Mouse (Mus musculus): ENCODE measurements around the gene Arhgap8. TPM values are rescaled to one million over a fixed set of nuclear protein-coding genes. Genes with fewer than 3 reads are reported as not detected.

Arhgap8 gene
- polyA plus RNA-seq, 1 experiment from 2014 or later = 5.2 TPM

- Histone ChIP-seq H3K4me1 (ENCODE audit: control insufficient read depth, insufficient read depth, low read length) (peaks cover 4% of the 10 kb centered on the region), H3K9ac (ENCODE audit: low read length) (no peak overlapping the region), H3K4me2 (ENCODE audit: low read depth, severe bottlenecking) (no peak overlapping the region), H3K36me3 (ENCODE audit: control insufficient read depth, insufficient read depth, low read length) (no peaks in the 10 kb centered on the region), H3K9me3 (ENCODE audit: control insufficient read depth, low read length) (no peaks in the 10 kb centered on the region), H3K4me3 (ENCODE audit: low read depth, low read length) (no peak overlapping the region), H3K27me3 (ENCODE audit: control insufficient read depth, insufficient read depth, low read length) (no peaks in the 10 kb centered on the region), H3K27ac (replicated peaks; ENCODE audit: low read depth, low read length) (no peak overlapping the region)
- ATAC-seq (ENCODE audit: insufficient number of reproducible peaks, low FRiP score, low TSS enrichment, low read depth) (no peak), DNase-seq (ENCODE audit: low spot score) (no peak)
- 81% methylated on average over 14 of the region's 14 CpGs for WGBS
Observed at GRCm38 (mm10) chr15:84687904-84688303, 31.9 kb upstream of the Arhgap8 start.

GRCm38 (mm10) chr15:84689356-84689755 lies 30.5 kb upstream of the Arhgap8 start:
- H3K9ac ChIP-seq (ENCODE audit: low read length) = no peak overlapping the region
- no peak for ATAC-seq (ENCODE audit: insufficient number of reproducible peaks, low FRiP score, low TSS enrichment, low read depth)
- no peak overlapping the region for H3K4me3 ChIP-seq (ENCODE audit: low read depth, low read length)
- H3K4me1 ChIP-seq (ENCODE audit: control insufficient read depth, insufficient read depth, low read length) = peaks cover 4% of the 10 kb centered on the region; the same call in 1 of the 2 replicates
- no peak overlapping the region for H3K27ac ChIP-seq (replicated peaks; ENCODE audit: low read depth, low read length)
- H3K4me2 ChIP-seq (ENCODE audit: low read depth, severe bottlenecking) = no peak overlapping the region
- no peak for DNase-seq (ENCODE audit: low spot score)
- H3K36me3 ChIP-seq (ENCODE audit: control insufficient read depth, insufficient read depth, low read length) = no peaks in the 10 kb centered on the region
- H3K9me3 ChIP-seq (ENCODE audit: control insufficient read depth, low read length) = no peaks in the 10 kb centered on the region
- no peaks in the 10 kb centered on the region for H3K27me3 ChIP-seq (ENCODE audit: control insufficient read depth, insufficient read depth, low read length)
- WGBS = 93% methylated on average over 6 of the region's 6 CpGs

GRCm38 (mm10) chr15:84691513-84691912 lies 28.3 kb upstream of the Arhgap8 start:
- H3K9me3 ChIP-seq (ENCODE audit: control insufficient read depth, low read length) = no peaks in the 10 kb centered on the region
- no peak overlapping the region for H3K4me2 ChIP-seq (ENCODE audit: low read depth, severe bottlenecking)
- H3K4me1 ChIP-seq (ENCODE audit: control insufficient read depth, insufficient read depth, low read length) = peaks cover 4% of the 10 kb centered on the region
- 91% methylated on average over 6 of the region's 6 CpGs for WGBS
- H3K4me3 ChIP-seq (ENCODE audit: low read depth, low read length) = no peak overlapping the region
- DNase-seq (ENCODE audit: low spot score) (no peak), ATAC-seq (ENCODE audit: insufficient number of reproducible peaks, low FRiP score, low TSS enrichment, low read depth) (no peak)
- H3K36me3 ChIP-seq (ENCODE audit: control insufficient read depth, insufficient read depth, low read length) = no peaks in the 10 kb centered on the region
- H3K27me3 ChIP-seq (ENCODE audit: control insufficient read depth, insufficient read depth, low read length) = no peaks in the 10 kb centered on the region
- H3K9ac ChIP-seq (ENCODE audit: low read length) = no peak overlapping the region
- H3K27ac ChIP-seq (replicated peaks; ENCODE audit: low read depth, low read length) = no peak overlapping the region

- no peaks in the 10 kb centered on the region for H3K9me3 ChIP-seq (ENCODE audit: control insufficient read depth, low read length)
- H3K9ac ChIP-seq (ENCODE audit: low read length) = no peak overlapping the region
- no peak overlapping the region for H3K27ac ChIP-seq (replicated peaks; ENCODE audit: low read depth, low read length)
- peaks cover 9% of the 10 kb centered on the region for H3K4me1 ChIP-seq (ENCODE audit: control insufficient read depth, insufficient read depth, low read length)
- H3K4me3 ChIP-seq (ENCODE audit: low read depth, low read length) = no peak overlapping the region
- H3K27me3 ChIP-seq (ENCODE audit: control insufficient read depth, insufficient read depth, low read length) = no peaks in the 10 kb centered on the region
- ATAC-seq (ENCODE audit: insufficient number of reproducible peaks, low FRiP score, low TSS enrichment, low read depth) (no peak), DNase-seq (ENCODE audit: low spot score) (no peak)
- WGBS = 90% methylated on average over 7 of the region's 7 CpGs
- no peak overlapping the region for H3K4me2 ChIP-seq (ENCODE audit: low read depth, severe bottlenecking)
- no peaks in the 10 kb centered on the region for H3K36me3 ChIP-seq (ENCODE audit: control insufficient read depth, insufficient read depth, low read length)
Observed at GRCm38 (mm10) chr15:84692645-84693044, 27.2 kb upstream of the Arhgap8 start.

GRCm38 (mm10) chr15:84696021-84696420 lies 23.8 kb upstream of the Arhgap8 start:
- Histone ChIP-seq H3K9me3 (ENCODE audit: control insufficient read depth, low read length) (no peaks in the 10 kb centered on the region), H3K27ac (replicated peaks; ENCODE audit: low read depth, low read length) (no peak overlapping the region), H3K4me2 (ENCODE audit: low read depth, severe bottlenecking) (no peak overlapping the region), H3K36me3 (ENCODE audit: control insufficient read depth, insufficient read depth, low read length) (no peaks in the 10 kb centered on the region), H3K4me1 (ENCODE audit: control insufficient read depth, insufficient read depth, low read length) (peaks cover 14% of the 10 kb centered on the region), H3K9ac (ENCODE audit: low read length) (no peak overlapping the region), H3K27me3 (ENCODE audit: control insufficient read depth, insufficient read depth, low read length) (no peaks in the 10 kb centered on the region), H3K4me3 (ENCODE audit: low read depth, low read length) (no peak overlapping the region)
- 78% methylated on average over 4 of the region's 4 CpGs for WGBS
- ATAC-seq (ENCODE audit: insufficient number of reproducible peaks, low FRiP score, low TSS enrichment, low read depth) (no peak), DNase-seq (ENCODE audit: low spot score) (no peak)

- Histone ChIP-seq H3K36me3 (ENCODE audit: control insufficient read depth, insufficient read depth, low read length) (0 out of 2 replicates have a peak, but pooled peaks cover 2% of the 10 kb centered on the region), H3K4me3 (ENCODE audit: low read depth, low read length) (no peak overlapping the region), H3K9ac (ENCODE audit: low read length) (no peak overlapping the region), H3K9me3 (ENCODE audit: control insufficient read depth, low read length) (no peaks in the 10 kb centered on the region), H3K27ac (replicated peaks; ENCODE audit: low read depth, low read length) (peak overlapping the region; percentile 70), H3K4me1 (ENCODE audit: control insufficient read depth, insufficient read depth, low read length) (peaks cover 14% of the 10 kb centered on the region), H3K27me3 (ENCODE audit: control insufficient read depth, insufficient read depth, low read length) (no peaks in the 10 kb centered on the region), H3K4me2 (ENCODE audit: low read depth, severe bottlenecking) (no peak overlapping the region)
- DNase-seq (ENCODE audit: low spot score) = no peak
- ATAC-seq (ENCODE audit: insufficient number of reproducible peaks, low FRiP score, low TSS enrichment, low read depth) = no peak
- 63% methylated on average over 11 of the region's 11 CpGs for WGBS
Observed at GRCm38 (mm10) chr15:84697611-84698011, 22.2 kb upstream of the Arhgap8 start.

GRCm38 (mm10) chr15:84698189-84698588 lies 21.7 kb upstream of the Arhgap8 start:
- DNase-seq (ENCODE audit: low spot score) (no peak), ATAC-seq (ENCODE audit: insufficient number of reproducible peaks, low FRiP score, low TSS enrichment, low read depth) (no peak)
- H3K27me3 ChIP-seq (ENCODE audit: control insufficient read depth, insufficient read depth, low read length) = no peaks in the 10 kb centered on the region
- no peak overlapping the region for H3K4me2 ChIP-seq (ENCODE audit: low read depth, severe bottlenecking)
- no peak overlapping the region; the same call in 1 of the 2 replicates for H3K27ac ChIP-seq (replicated peaks; ENCODE audit: low read depth, low read length)
- no peaks in the 10 kb centered on the region for H3K9me3 ChIP-seq (ENCODE audit: control insufficient read depth, low read length)
- H3K4me1 ChIP-seq (ENCODE audit: control insufficient read depth, insufficient read depth, low read length) = peaks cover 14% of the 10 kb centered on the region
- H3K9ac ChIP-seq (ENCODE audit: low read length) = no peak overlapping the region
- H3K4me3 ChIP-seq (ENCODE audit: low read depth, low read length) = no peak overlapping the region
- WGBS = 83% methylated on average over 2 of the region's 2 CpGs
- H3K36me3 ChIP-seq (ENCODE audit: control insufficient read depth, insufficient read depth, low read length) = 0 out of 2 replicates have a peak, but pooled peaks cover 2% of the 10 kb centered on the region

- no peak for ATAC-seq (ENCODE audit: insufficient number of reproducible peaks, low FRiP score, low TSS enrichment, low read depth)
Observed at GRCm38 (mm10) chr15:84700147-84700794, 19.6 kb upstream of the Arhgap8 start.

GRCm38 (mm10) chr15:84701947-84702346 lies 17.9 kb upstream of the Arhgap8 start:
- Histone ChIP-seq H3K4me1 (ENCODE audit: control insufficient read depth, insufficient read depth, low read length) (peaks cover 12% of the 10 kb centered on the region), H3K9ac (ENCODE audit: low read length) (no peak overlapping the region), H3K4me2 (ENCODE audit: low read depth, severe bottlenecking) (no peak overlapping the region), H3K4me3 (ENCODE audit: low read depth, low read length) (no peak overlapping the region), H3K9me3 (ENCODE audit: control insufficient read depth, low read length) (no peaks in the 10 kb centered on the region), H3K27me3 (ENCODE audit: control insufficient read depth, insufficient read depth, low read length) (no peaks in the 10 kb centered on the region), H3K36me3 (ENCODE audit: control insufficient read depth, insufficient read depth, low read length) (0 out of 2 replicates have a peak, but pooled peaks cover 2% of the 10 kb centered on the region), H3K27ac (replicated peaks; ENCODE audit: low read depth, low read length) (no peak overlapping the region)
- ATAC-seq (ENCODE audit: insufficient number of reproducible peaks, low FRiP score, low TSS enrichment, low read depth) (no peak), DNase-seq (ENCODE audit: low spot score) (no peak)
- WGBS = 37% methylated on average over 4 of the region's 4 CpGs

More at GRCm38 (mm10) chr15:84700147-84700794, 19.6 kb upstream of the Arhgap8 start:
- H3K4me1 ChIP-seq (ENCODE audit: control insufficient read depth, insufficient read depth, low read length) = peaks cover 14% of the 10 kb centered on the region
- no peak overlapping the region for H3K9ac ChIP-seq (ENCODE audit: low read length)
- no peak overlapping the region for H3K4me3 ChIP-seq (ENCODE audit: low read depth, low read length)
- H3K27ac ChIP-seq (replicated peaks; ENCODE audit: low read depth, low read length) = no peak overlapping the region
- H3K36me3 ChIP-seq (ENCODE audit: control insufficient read depth, insufficient read depth, low read length) = 0 out of 2 replicates have a peak, but pooled peaks cover 2% of the 10 kb centered on the region
- H3K4me2 ChIP-seq (ENCODE audit: low read depth, severe bottlenecking) = no peak overlapping the region
- H3K27me3 ChIP-seq (ENCODE audit: control insufficient read depth, insufficient read depth, low read length) = no peaks in the 10 kb centered on the region
- WGBS = 58% methylated on average over 6 of the region's 6 CpGs
- peak; percentile 87 for DNase-seq (ENCODE audit: low spot score)
- H3K9me3 ChIP-seq (ENCODE audit: control insufficient read depth, low read length) = no peaks in the 10 kb centered on the region

Measured in limb, embryonic 11.5 days (tissue).